Mouse (Mus musculus): ENCODE results near the gene Krt80. TPM values are rescaled to one million over a fixed set of nuclear protein-coding genes. Genes with fewer than 3 reads are reported as not detected.
A peak's percentile ranks its signal among the peaks of the same experiment; 100 is the strongest.

The Krt80 gene
- total RNA-seq (2021), result 1 to 10 TPM; 1.4 to 2.0 TPM
- long read RNA-seq, experiment 1, result 0 reads
- long read RNA-seq, experiment 2, result 0 reads

GRCm38 (mm10) chr15:101370101-101370911 is at the start of gene Krt80:
Gene Krt80, minus strand, starts transcription at chr15:101370162.
- DNase-seq, result peak; percentile 92 to 93

- no peak for DNase-seq
Measured at GRCm38 (mm10) chr15:101418950-101419349, 49.0 kb upstream of the Krt80 start.

DNA sequence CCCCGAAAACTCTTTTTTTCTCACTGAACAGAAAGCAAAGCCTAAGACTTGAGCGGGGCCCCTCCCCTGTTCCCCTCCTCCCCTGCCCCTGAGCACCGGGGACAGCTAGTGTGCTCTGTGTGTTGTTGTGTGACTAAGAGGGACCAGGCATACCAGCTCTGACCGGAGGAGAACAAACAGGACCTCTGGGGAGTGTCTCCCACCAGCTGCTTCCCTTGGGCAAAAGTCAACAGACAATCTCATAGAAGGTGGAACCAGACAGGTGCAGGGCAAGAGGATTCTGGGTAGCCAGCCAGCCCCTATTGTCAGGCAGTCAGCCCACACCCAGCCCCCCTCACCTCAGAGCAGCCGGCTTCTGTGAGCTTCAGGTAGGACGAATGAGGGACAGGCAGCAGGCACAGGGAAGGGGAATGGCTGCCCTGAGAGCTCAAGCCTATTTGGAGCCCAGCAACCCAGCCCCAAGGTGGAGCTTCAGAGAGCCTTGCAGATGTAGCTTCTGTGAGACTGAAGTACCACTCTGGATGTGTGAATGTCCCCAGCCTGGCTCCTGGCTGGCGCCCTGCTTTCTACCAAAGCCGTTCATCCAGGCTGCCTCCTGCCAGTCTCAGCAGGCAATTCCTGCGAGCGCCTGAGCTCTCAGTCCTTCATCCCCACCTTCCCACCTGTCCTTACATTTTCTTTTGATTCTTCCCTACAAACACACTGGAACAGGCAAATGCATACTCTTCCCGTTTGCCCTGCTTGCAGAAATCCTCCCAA is 45.0 kb upstream of the Krt80 start:
- no peak for DNase-seq

DNA sequence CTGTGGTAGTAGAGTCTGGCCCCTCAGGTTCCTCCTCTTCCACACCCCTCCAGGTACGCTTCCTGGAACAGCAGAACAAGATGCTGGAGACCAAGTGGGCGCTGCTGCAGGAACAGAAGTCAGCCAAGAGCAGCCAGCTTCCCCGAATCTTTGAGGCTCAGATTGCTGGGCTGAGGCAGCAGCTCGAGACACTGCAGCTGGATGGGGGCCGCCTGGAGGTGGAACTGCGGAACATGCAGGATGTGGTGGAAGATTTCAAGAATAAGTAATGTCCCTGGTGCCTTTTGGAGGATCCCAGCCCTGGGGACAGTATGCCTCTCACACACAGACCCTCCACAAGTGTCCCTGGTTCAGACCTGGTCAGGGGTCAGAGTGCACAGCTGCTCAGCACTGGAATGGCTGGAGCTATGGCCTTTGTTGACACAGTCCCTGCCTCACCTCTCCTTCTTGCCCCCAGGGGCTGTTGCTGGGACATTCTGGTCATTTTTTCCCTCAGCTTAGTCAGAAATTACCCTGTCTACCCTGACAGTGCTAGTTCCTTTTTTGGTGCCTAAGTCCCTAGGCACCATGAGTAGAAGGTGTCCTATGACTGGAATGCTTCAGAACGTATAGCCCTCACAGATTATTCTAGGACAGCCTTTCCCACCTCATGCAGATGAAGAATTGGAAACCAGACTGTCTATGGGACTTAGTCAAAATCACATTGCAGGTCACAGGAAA is 44.1 kb upstream of the Krt80 start:
- DNase-seq, result no peak

DNA sequence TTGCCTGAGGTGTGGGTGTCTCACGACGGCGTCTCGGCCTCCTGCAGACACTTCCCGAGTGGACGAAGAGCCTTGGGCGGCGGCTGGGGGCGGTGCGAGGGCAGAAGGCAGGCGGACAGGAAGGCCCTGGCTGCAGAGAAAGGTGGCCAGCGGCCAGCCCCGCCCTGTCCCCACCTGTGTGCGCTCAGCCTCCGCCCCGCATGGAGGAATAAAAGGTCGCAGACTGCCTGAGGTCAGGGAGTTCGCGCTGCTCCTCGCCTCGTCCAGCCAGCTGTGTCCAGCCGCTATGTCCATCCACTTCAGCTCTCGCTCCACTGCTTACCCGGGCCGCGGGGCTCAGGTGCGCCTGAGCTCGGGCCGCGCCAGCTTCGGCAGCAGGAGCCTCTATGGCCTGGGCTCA is 42.2 kb upstream of the Krt80 start:
- no peak for DNase-seq

- DNase-seq, result no peak
Measured at GRCm38 (mm10) chr15:101410775-101411174, 40.8 kb upstream of the Krt80 start, which contains the start of gene Krt7. Gene Krt7, plus strand, starts transcription at chr15:101411043.

GRCm38 (mm10) chr15:101398269-101398668 is 28.3 kb upstream of the Krt80 start:
- no peak for DNase-seq

GRCm38 (mm10) chr15:101397683-101398082 is 27.7 kb upstream of the Krt80 start:
- DNase-seq, result no peak

- no peak for DNase-seq
Measured at GRCm38 (mm10) chr15:101396921-101397320, 27.0 kb upstream of the Krt80 start.

DNA sequence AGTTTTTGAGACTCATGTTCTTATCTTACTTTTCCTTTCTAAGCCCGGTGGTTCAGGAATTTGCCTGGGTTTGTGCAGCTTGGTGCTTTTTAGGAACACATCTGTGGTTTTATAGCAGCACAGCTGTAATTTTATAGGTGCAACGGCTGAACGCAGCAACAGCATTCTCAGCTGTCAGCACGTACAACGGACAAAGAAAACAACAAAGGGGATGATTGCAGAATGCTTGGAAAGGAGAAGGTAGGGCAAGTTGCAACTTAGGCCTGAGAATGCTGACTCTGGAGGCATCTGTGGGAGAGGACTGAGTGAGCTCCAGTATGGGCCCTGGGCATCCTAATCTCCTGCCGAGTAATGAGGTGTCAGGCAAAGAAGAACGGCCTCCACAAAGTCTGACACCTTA is 26.5 kb upstream of the Krt80 start:
- DNase-seq, result no peak

GRCm38 (mm10) chr15:101394908-101395307 is 24.9 kb upstream of the Krt80 start:
- DNase-seq, result no peak

DNA sequence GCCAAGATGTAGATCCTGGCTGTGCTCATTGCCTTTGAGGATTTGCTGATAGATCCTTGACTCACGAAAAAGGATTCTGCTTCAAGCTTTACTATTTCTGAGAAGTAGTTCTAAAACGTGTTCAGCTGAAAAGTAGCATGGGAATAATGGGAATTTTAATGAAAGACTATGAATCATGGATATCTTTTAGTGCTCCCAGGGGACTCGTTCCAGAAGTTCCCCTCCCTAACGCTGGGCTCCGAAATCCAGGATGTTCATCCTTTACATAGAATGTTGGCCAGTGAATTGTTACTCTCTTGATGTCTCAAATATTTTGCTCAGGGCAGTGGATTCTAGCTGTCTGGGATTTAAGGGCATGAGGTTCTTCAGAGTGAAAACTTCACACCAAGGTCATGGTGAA is 22.3 kb upstream of the Krt80 start:
- no peak for DNase-seq

DNA sequence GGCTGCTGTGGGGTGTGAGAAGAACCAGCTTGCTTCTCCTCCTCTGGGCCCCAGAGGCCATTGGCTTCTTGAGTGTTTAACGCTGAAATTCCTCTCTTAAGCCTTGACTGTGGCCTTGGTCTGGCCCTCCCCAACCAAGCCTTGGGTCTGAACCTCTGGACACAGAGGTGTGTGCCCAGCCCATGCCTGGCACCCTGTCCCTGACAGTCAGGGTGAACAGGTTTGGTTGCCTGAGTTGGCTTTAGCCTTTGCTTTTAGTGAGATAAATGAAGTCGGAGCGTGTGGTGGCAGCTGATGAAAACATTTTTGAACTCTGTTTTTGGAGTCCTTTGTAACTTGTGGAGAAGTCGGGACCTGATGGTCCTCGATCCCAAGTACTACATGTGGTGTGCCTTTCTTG is 20.2 kb upstream of the Krt80 start:
- no peak for DNase-seq

GRCm38 (mm10) chr15:101388034-101388541 is 18.1 kb upstream of the Krt80 start:
- DNase-seq, result peak; percentile 36 to 52

GRCm38 (mm10) chr15:101387176-101387575 is 17.2 kb upstream of the Krt80 start:
- DNase-seq, result peak in 1 of 2 experiments; percentile 42

GRCm38 (mm10) chr15:101385064-101385463 is 15.1 kb upstream of the Krt80 start:
- no peak for DNase-seq

- DNase-seq, result no peak
Measured at GRCm38 (mm10) chr15:101384610-101385009, 14.6 kb upstream of the Krt80 start.

GRCm38 (mm10) chr15:101382811-101383210 is 12.8 kb upstream of the Krt80 start:
- no peak for DNase-seq

GRCm38 (mm10) chr15:101381758-101382157 is 11.8 kb upstream of the Krt80 start:
- DNase-seq, result peak; percentile 48 to 55

GRCm38 (mm10) chr15:101378646-101379045 is 8.7 kb upstream of the Krt80 start:
- no peak for DNase-seq

- DNase-seq, result no peak
Measured at GRCm38 (mm10) chr15:101376776-101377061, 6.8 kb upstream of the Krt80 start.

- no peak for DNase-seq
Measured at GRCm38 (mm10) chr15:101375956-101376775, 6.2 kb upstream of the Krt80 start.
